8 mouse cellular contexts compared by ENCODE assay signal in the genomic region with DNA sequence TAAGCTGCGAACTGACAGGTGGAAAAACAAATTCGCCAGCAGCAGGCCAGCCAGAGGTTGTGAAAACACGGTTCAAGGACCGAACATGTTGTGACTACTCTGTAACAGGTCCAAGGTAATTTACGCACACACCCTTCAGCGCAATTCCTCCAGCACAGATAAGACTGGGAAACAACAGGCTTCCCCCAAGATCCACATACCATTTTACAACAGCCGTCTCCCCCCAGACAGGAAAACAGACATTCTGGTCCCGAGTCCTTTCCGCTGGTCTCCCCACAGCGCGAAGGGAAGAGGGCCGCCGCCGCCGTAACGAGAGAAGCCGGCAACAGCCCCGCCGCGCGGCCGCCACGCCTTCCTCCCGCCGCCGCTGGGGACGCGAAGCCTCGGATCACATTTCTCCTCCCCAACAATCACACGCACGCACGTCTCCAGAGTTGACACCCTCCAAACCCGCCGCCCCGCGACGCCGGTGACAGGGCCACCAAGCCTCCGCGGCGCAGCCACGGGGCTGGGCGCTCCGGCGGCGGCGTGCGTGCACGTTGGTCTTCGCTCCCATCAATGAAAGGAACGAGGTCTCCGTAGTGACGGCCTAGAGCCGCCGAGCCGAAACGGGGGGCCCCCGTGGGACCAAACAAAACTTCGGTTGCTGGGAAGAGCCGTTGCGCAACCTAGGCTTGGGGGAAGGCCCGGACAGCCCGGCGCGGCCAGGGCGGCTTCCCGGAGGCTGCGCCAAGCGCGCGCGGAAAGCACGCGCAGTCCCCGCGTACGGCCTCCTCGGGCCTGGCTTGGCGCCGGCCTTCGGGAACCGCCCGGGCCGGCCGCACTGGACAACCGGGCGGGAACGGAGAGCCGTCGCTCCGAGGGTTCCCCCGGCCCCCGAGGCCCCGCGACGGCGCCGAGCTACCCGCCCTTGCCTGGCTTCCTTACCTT. TPM values are rescaled to one million over a fixed set of nuclear protein-coding genes. Genes with fewer than 3 reads are reported as not detected.
DNase-seq lines count a peak whose midpoint lies in the region; ATAC-seq lines count a peak whose summit lies in the region.

No protein-coding gene starts in this region.

- H3K36me3 ChIP-seq in heart, embryonic 10.5 days = no peaks in the 10 kb centered on the region
- no peaks in the 10 kb centered on the region for H3K36me3 ChIP-seq in kidney, embryonic 16.5 days (ENCODE audit: insufficient read depth, low read length)

- peak overlapping the region; percentile 100 for H3K27ac ChIP-seq in heart, embryonic 10.5 days
- peak overlapping the region; percentile 100 for H3K27ac ChIP-seq in kidney, embryonic 16.5 days (ENCODE audit: low read length)

- no peaks in the 10 kb centered on the region for H3K9me3 ChIP-seq in heart, embryonic 10.5 days
- H3K9me3 ChIP-seq in kidney, embryonic 16.5 days (ENCODE audit: low read length) = no peaks in the 10 kb centered on the region

- ATAC-seq in erythroblast, adult 5-6 weeks (replicated peaks; ENCODE audit: low FRiP score, poor library complexity, severe bottlenecking) = peak; percentile 82
- peak; percentile 78 for ATAC-seq in kidney, embryonic 16.5 days (ENCODE audit: low FRiP score, low TSS enrichment)

- H3K4me2 ChIP-seq in kidney, embryonic 16.5 days (replicated peaks; ENCODE audit: low read depth, low read length) = peak overlapping the region; percentile 74

- WGBS in heart, embryonic 10.5 days = under 1% methylated on average over 99 of the region's 99 CpGs
- under 1% methylated on average over 94 of the region's 99 CpGs for WGBS in kidney, embryonic 16.5 days

- peak; percentile 87 for DNase-seq in CD4-positive helper T cell, adult 2 months (ENCODE audit: low read depth, low spot score)
- peak; percentile 95 for DNase-seq in brain, adult 2 months (ENCODE audit: low read depth, low spot score)
- peak; percentile 93 for DNase-seq in heart, embryonic 10.5 days (ENCODE audit: low spot score)
- peak; percentile 87 for DNase-seq in liver
- DNase-seq in monocyte, adult 2 months (ENCODE audit: low read depth in 1 of 2, low spot score in 2 of 2) = peak; percentile 50 to 79
- DNase-seq in spleen, postnatal 4 days (ENCODE audit: low spot score in 2 of 2) = peak; percentile 83 to 92

- H3K4me1 ChIP-seq in heart, embryonic 10.5 days = peaks cover 47% of the 10 kb centered on the region
- H3K4me1 ChIP-seq in kidney, embryonic 16.5 days (ENCODE audit: insufficient read depth, low read length) = peaks cover 15% of the 10 kb centered on the region

- no peaks in the 10 kb centered on the region for H3K27me3 ChIP-seq in heart, embryonic 10.5 days (ENCODE audit: insufficient read depth, poor library complexity, severe bottlenecking)
- H3K27me3 ChIP-seq in kidney, embryonic 16.5 days (ENCODE audit: insufficient read depth, low read length) = no peaks in the 10 kb centered on the region

- peak overlapping the region; percentile 100 for H3K9ac ChIP-seq in kidney, embryonic 16.5 days (replicated peaks; ENCODE audit: low read length)

- peak overlapping the region; percentile 97 for H3K4me3 ChIP-seq in heart, embryonic 10.5 days
- H3K4me3 ChIP-seq in kidney, embryonic 16.5 days (ENCODE audit: low read length) = peak overlapping the region; percentile 86

RNA-seq across cellular contexts. Expression of a gene that starts 1.0 kb away (rescaled TPM):
- total RNA-seq in erythroblast, adult 5-6 weeks (2015; ENCODE audit: low replicate concordance) = 19.9 and 23.4 TPM in 2 replicates
- 12.8 and 14.1 TPM in 2 replicates for total RNA-seq in erythroblast, adult 5-6 weeks (2017; ENCODE audit: low replicate concordance)
- polyA plus RNA-seq in heart, embryonic 10.5 days (2016; fragmentation: Nextera tagmentation; extraction: Ambion mirVana) = 34.2 and 48.1 TPM in 2 replicates
- 11.4 and 12.1 TPM in 2 replicates for polyA plus RNA-seq in kidney, embryonic 16.5 days (2015; fragmentation: Nextera tagmentation; extraction: Ambion mirVana)

Comparison
In these comparisons a context has a peak if more than half of its experiments do, and no peak if none do; other contexts are left out.
1. Peak in every context shown above with its lines: DNase-seq, ATAC-seq, H3K4me3 ChIP-seq and H3K27ac ChIP-seq.